Mouse (Mus musculus): ENCODE measurements around the gene Cpne5.
"Not testable (repeated sequence)": the region's sequence is repeated elsewhere in the genome, so short reads cannot be mapped to it uniquely, and the experiment has no call there.

Cpne5 gene

GRCm38 (mm10) chr17:29126561-29126960 lies 111.4 kb downstream of the Cpne5 start:
- no peak for DNase-seq

GRCm38 (mm10) chr17:29123578-29124174 lies 114.3 kb downstream of the Cpne5 start:
- DNase-seq, result no peak

- DNase-seq, result no peak
These were observed 115.2 kb downstream of the Cpne5 start for GRCm38 (mm10) chr17:29122817-29123216.

GRCm38 (mm10) chr17:29120666-29121065 lies 117.3 kb downstream of the Cpne5 start:
- peak; percentile 51 to 73 for DNase-seq

GRCm38 (mm10) chr17:29118057-29118456 lies 119.9 kb downstream of the Cpne5 start:
- DNase-seq, result no peak

- DNase-seq, result no peak
These were observed 120.8 kb downstream of the Cpne5 start for GRCm38 (mm10) chr17:29117006-29117648.

GRCm38 (mm10) chr17:29116023-29116422 lies 121.9 kb downstream of the Cpne5 start:
- no peak for DNase-seq

- DNase-seq, result no peak
These were observed 124.2 kb downstream of the Cpne5 start, which contains the start of gene Rab44 for GRCm38 (mm10) chr17:29113591-29114352. Gene Rab44 (plus strand): TSS chr17:29114145.

- no peak for DNase-seq
These were observed 126.6 kb downstream of the Cpne5 start for GRCm38 (mm10) chr17:29111332-29111731.

- DNase-seq, result not testable (repeated sequence)
These were observed 127.6 kb downstream of the Cpne5 start for GRCm38 (mm10) chr17:29110356-29110755.
